Mouse (Mus musculus): ENCODE data around the gene Pex6. TPM values are rescaled to one million over a fixed set of nuclear protein-coding genes. Genes with fewer than 3 reads are reported as not detected.

Pex6 gene
- 28.7 and 29.3 TPM in 2 replicates for polyA plus RNA-seq (2016; fragmentation: Nextera tagmentation; extraction: Ambion mirVana)

- peak; percentile 93 for ATAC-seq (ENCODE audit: low FRiP score)
- Histone ChIP-seq H3K27ac (peak within 1 kb of the TSS; percentile 82), H3K36me3 (replicated peaks) (peaks cover 23% of the 10 kb centered on the region), H3K4me3 (replicated peaks) (peak within 1 kb of the TSS; percentile 100), H3K27me3 (no peaks in the 10 kb centered on the region), H3K4me2 (peak within 1 kb of the TSS; percentile 100), H3K4me1 (peaks cover 19% of the 10 kb centered on the region), H3K9me3 (no peaks in the 10 kb centered on the region), H3K9ac (peak within 1 kb of the TSS; percentile 91)
- WGBS = 10% methylated on average over 36 of the region's 36 CpGs
Observed at GRCm38 (mm10) chr17:46710959-46711597, at the start of gene Pex6. Gene Pex6 (plus strand): TSS chr17:46711463.

GRCm38 (mm10) chr17:46661981-46662380 lies 49.3 kb upstream of the Pex6 start:
- no peaks in the 10 kb centered on the region for H3K4me1 ChIP-seq
- no peaks in the 10 kb centered on the region for H3K27me3 ChIP-seq
- H3K36me3 ChIP-seq (replicated peaks) = peaks cover 96% of the 10 kb centered on the region
- H3K27ac ChIP-seq = no peak overlapping the region
- 95% methylated on average over 12 of the region's 12 CpGs for WGBS
- no peaks in the 10 kb centered on the region for H3K9me3 ChIP-seq
- no peak overlapping the region for H3K4me2 ChIP-seq
- no peak overlapping the region for H3K9ac ChIP-seq
- H3K4me3 ChIP-seq (replicated peaks) = no peak overlapping the region
- ATAC-seq (ENCODE audit: low FRiP score) = no peak

- H3K9me3 ChIP-seq = no peaks in the 10 kb centered on the region
- peaks cover 93% of the 10 kb centered on the region for H3K36me3 ChIP-seq (replicated peaks)
- no peak for ATAC-seq (ENCODE audit: low FRiP score)
- no peak overlapping the region for H3K9ac ChIP-seq
- WGBS = 92% methylated on average over 5 of the region's 5 CpGs
- no peak overlapping the region for H3K27ac ChIP-seq
- H3K4me1 ChIP-seq = no peaks in the 10 kb centered on the region
- no peak overlapping the region for H3K4me2 ChIP-seq
- H3K4me3 ChIP-seq (replicated peaks) = no peak overlapping the region
- no peaks in the 10 kb centered on the region for H3K27me3 ChIP-seq
Observed at GRCm38 (mm10) chr17:46662730-46663129, 48.5 kb upstream of the Pex6 start.

DNA sequence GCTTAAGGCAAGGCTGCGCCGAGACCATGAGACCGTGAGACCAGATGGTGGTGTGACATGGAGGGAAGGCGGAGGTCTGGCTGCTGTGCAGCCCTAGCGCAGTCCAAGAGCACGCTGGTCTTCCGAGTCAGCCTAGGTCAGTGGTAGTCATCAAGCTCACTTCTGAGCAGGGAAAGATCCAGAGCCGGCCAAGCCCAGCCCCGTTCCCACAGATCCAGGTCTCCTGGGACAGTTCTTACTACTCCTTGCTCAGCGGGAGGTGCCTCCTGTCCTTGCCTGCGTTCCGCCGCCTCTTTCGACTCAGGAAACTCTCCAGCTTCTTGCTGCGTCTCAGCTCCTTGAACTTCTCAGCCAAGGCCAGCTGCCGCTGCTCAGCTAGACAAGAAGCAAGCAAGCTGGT lies 43.6 kb upstream of the Pex6 start:
- Histone ChIP-seq H3K4me3 (replicated peaks) (no peak overlapping the region), H3K27ac (no peak overlapping the region), H3K4me2 (no peak overlapping the region), H3K27me3 (no peaks in the 10 kb centered on the region), H3K9ac (no peak overlapping the region), H3K9me3 (no peaks in the 10 kb centered on the region), H3K36me3 (replicated peaks) (peaks cover 80% of the 10 kb centered on the region), H3K4me1 (no peaks in the 10 kb centered on the region)
- WGBS = 96% methylated on average over 16 of the region's 16 CpGs
- ATAC-seq (ENCODE audit: low FRiP score) = no peak

- WGBS = 98% methylated on average over 10 of the region's 10 CpGs
Observed at GRCm38 (mm10) chr17:46669911-46670310, 41.4 kb upstream of the Pex6 start.

GRCm38 (mm10) chr17:46673850-46674529 lies 37.3 kb upstream of the Pex6 start, which contains the start of gene Rrp36:
Gene Rrp36 (minus strand): TSS chr17:46674352.
- peaks cover 33% of the 10 kb centered on the region for H3K4me1 ChIP-seq
- H3K27me3 ChIP-seq = no peaks in the 10 kb centered on the region
- peak within 1 kb of the TSS; percentile 68 for H3K9ac ChIP-seq
- peak within 1 kb of the TSS; percentile 73 for H3K27ac ChIP-seq
- peaks cover 61% of the 10 kb centered on the region for H3K36me3 ChIP-seq (replicated peaks)
- under 1% methylated on average over 43 of the region's 43 CpGs for WGBS
- peak within 1 kb of the TSS; percentile 61 for H3K4me3 ChIP-seq (replicated peaks)
- peak; percentile 91 for ATAC-seq (ENCODE audit: low FRiP score)
- no peaks in the 10 kb centered on the region for H3K9me3 ChIP-seq
- H3K4me2 ChIP-seq = peak within 1 kb of the TSS; percentile 88

More at GRCm38 (mm10) chr17:46669911-46670310, 41.4 kb upstream of the Pex6 start:
- Histone ChIP-seq H3K36me3 (replicated peaks) (peaks cover 64% of the 10 kb centered on the region), H3K9ac (no peak overlapping the region), H3K4me2 (no peak overlapping the region), H3K4me1 (peaks cover 17% of the 10 kb centered on the region), H3K27ac (no peak overlapping the region), H3K4me3 (replicated peaks) (no peak overlapping the region), H3K9me3 (no peaks in the 10 kb centered on the region), H3K27me3 (no peaks in the 10 kb centered on the region)
- ATAC-seq (ENCODE audit: low FRiP score) = no peak

GRCm38 (mm10) chr17:46674530-46675283 lies 36.6 kb upstream of the Pex6 start:
- peak; percentile 37 for ATAC-seq (ENCODE audit: low FRiP score)
- 22% methylated on average over 15 of the region's 15 CpGs for WGBS

DNA sequence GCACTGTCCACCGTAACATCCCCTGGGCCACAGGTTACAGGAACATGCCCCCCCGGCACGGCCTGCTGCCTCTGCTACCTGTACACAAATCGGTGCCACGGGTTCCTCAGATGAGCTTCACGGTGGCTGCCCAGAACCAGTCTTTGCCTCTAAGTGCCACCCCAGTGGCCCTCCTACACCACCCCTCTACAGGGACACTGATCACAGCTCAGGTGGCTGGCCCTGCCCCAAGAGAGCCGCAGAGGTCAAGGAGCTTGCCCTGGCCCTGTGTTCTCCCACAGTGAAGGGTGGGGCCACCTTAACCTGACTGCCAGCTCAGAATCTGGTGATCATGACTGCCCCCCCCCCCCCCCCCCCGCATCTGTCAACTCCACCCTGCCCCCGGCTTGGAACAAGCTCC lies 32.8 kb upstream of the Pex6 start, which contains the start of gene Mea1:
Gene Mea1, plus strand, starts transcription at position 378 of the 400 bp plus-strand sequence.
- Histone ChIP-seq H3K27ac (no peak within 1 kb of the TSS; the same call in 1 of the 2 replicates), H3K4me2 (peak within 1 kb of the TSS; percentile 71), H3K4me3 (replicated peaks) (peak within 1 kb of the TSS; percentile 88), H3K36me3 (replicated peaks) (peaks cover 40% of the 10 kb centered on the region), H3K27me3 (no peaks in the 10 kb centered on the region), H3K9me3 (no peaks in the 10 kb centered on the region), H3K9ac (peak within 1 kb of the TSS; percentile 80), H3K4me1 (peaks cover 45% of the 10 kb centered on the region)
- no peak for ATAC-seq (ENCODE audit: low FRiP score)
- 95% methylated on average over 7 of the region's 9 CpGs for WGBS

More at GRCm38 (mm10) chr17:46674530-46675283, 36.6 kb upstream of the Pex6 start:
- H3K36me3 ChIP-seq (replicated peaks) = peaks cover 54% of the 10 kb centered on the region
- H3K27me3 ChIP-seq = no peaks in the 10 kb centered on the region
- peak overlapping the region; percentile 88 for H3K4me2 ChIP-seq
- H3K27ac ChIP-seq = peak overlapping the region; percentile 73
- no peaks in the 10 kb centered on the region for H3K9me3 ChIP-seq
- peak overlapping the region; percentile 68 for H3K9ac ChIP-seq
- H3K4me3 ChIP-seq (replicated peaks) = peak overlapping the region; percentile 61
- peaks cover 40% of the 10 kb centered on the region for H3K4me1 ChIP-seq

GRCm38 (mm10) chr17:46678911-46679310 lies 32.4 kb upstream of the Pex6 start:
- Histone ChIP-seq H3K4me1 (peaks cover 41% of the 10 kb centered on the region), H3K9me3 (no peaks in the 10 kb centered on the region), H3K36me3 (replicated peaks) (peaks cover 45% of the 10 kb centered on the region), H3K27me3 (no peaks in the 10 kb centered on the region), H3K27ac (no peak overlapping the region), H3K4me3 (replicated peaks) (peak overlapping the region; percentile 88; the same call in 1 of the 2 replicates), H3K9ac (0 out of 2 replicates have a peak overlapping the region, but pooled peaks have one; percentile 80), H3K4me2 (peak overlapping the region; percentile 71)
- WGBS = 71% methylated on average over 9 of the region's 9 CpGs
- ATAC-seq (ENCODE audit: low FRiP score) = no peak

GRCm38 (mm10) chr17:46679843-46680759 lies 31.2 kb upstream of the Pex6 start:
- Histone ChIP-seq H3K27me3 (no peaks in the 10 kb centered on the region), H3K9ac (peak overlapping the region; percentile 80), H3K4me2 (peak overlapping the region; percentile 71), H3K4me1 (peaks cover 32% of the 10 kb centered on the region), H3K36me3 (replicated peaks) (peaks cover 52% of the 10 kb centered on the region), H3K4me3 (replicated peaks) (peak overlapping the region; percentile 88), H3K9me3 (no peaks in the 10 kb centered on the region), H3K27ac (peak overlapping the region; percentile 89)
- ATAC-seq (ENCODE audit: low FRiP score) = no peak; the same call in 1 of the 2 replicates
- under 1% methylated on average over 34 of the region's 34 CpGs for WGBS

- peak within 1 kb of the TSS; percentile 88 for H3K4me3 ChIP-seq (replicated peaks)
- WGBS = under 1% methylated on average over 49 of the region's 49 CpGs
- H3K27ac ChIP-seq = peak within 1 kb of the TSS; percentile 89
- H3K9me3 ChIP-seq = no peaks in the 10 kb centered on the region
- peak; percentile 98 for ATAC-seq (ENCODE audit: low FRiP score)
- H3K4me2 ChIP-seq = peak within 1 kb of the TSS; percentile 76
- H3K4me1 ChIP-seq = peaks cover 32% of the 10 kb centered on the region
- peak within 1 kb of the TSS; percentile 80 for H3K9ac ChIP-seq
- H3K36me3 ChIP-seq (replicated peaks) = peaks cover 53% of the 10 kb centered on the region
- H3K27me3 ChIP-seq = no peaks in the 10 kb centered on the region
Observed at GRCm38 (mm10) chr17:46680760-46681373, 30.4 kb upstream of the Pex6 start, which contains the start of gene Klhdc3. Gene Klhdc3 (minus strand): TSS chr17:46680914.

Measured in forebrain, embryonic 12.5 days (tissue).